Mouse (Mus musculus) effector memory CD4-positive, alpha-beta T cell, adult 5 months (primary cell): ENCODE measurements around the gene Cacng5. TPM values are rescaled to one million over a fixed set of nuclear protein-coding genes. Genes with fewer than 3 reads are reported as not detected.

Experiments
- polyA plus RNA-seq: library from polyadenylated mRNA; unstranded; fragments of 100-300 nt; shearing (Covaris generic); gene quantifications from one replicate; pipeline ENCODE4 v1.2.1, GENCODE M21; 2017

Cacng5 gene
- polyA plus RNA-seq: not detected

GRCm38 (mm10) chr11:107914634-107915226 lies at the start of gene Cacng5:
Gene Cacng5 (minus strand): TSS chr11:107915055.

Other genes starting within 250 kb of the Cacng5 start
- gene Cacng1, start 198.5 kb downstream of the Cacng5 start, polyA plus RNA-seq: not detected
- gene Cacng4, start 120.5 kb downstream of the Cacng5 start, polyA plus RNA-seq: 0.25 TPM